Mouse (Mus musculus) ovary, postnatal 36 days (tissue): ENCODE measurements at regions not wholly inside any gene's neighbourhood (a gene's known extent, or its start where the extent isn't known, plus 50 kb on each side); places are given as distances from the start of the nearest gene placed in this dataset.

ENCODE experiments used
- DNase-seq: peaks from one replicate; pipeline ENCODE4 v3.0.0; 2022; ENCODE audit warnings: low spot score, mixed read lengths

- DNase-seq: no peak
Measured at GRCm38 (mm10) chr3:129038877-129039276, 160.8 kb upstream of the Pitx2 start.

- no peak for DNase-seq
Measured at GRCm38 (mm10) chr3:129044834-129045233, 154.8 kb upstream of the Pitx2 start.

GRCm38 (mm10) chr3:129049899-129050597 lies 149.6 kb upstream of the Pitx2 start:
- no peak for DNase-seq

- DNase-seq: peak; percentile 33
Measured at GRCm38 (mm10) chr3:129065457-129066364, 134.0 kb upstream of the Pitx2 start.

- DNase-seq: no peak
Measured at GRCm38 (mm10) chr3:129069676-129070075, 130.0 kb upstream of the Pitx2 start.

- DNase-seq: no peak
Measured at GRCm38 (mm10) chr3:129070521-129070933, 129.2 kb upstream of the Pitx2 start.

GRCm38 (mm10) chr3:129071002-129071401 lies 128.7 kb upstream of the Pitx2 start:
- DNase-seq: no peak

- no peak for DNase-seq
Measured at GRCm38 (mm10) chr3:129076396-129076795, 123.3 kb upstream of the Pitx2 start.

GRCm38 (mm10) chr3:129103786-129104440 lies 95.8 kb upstream of the Pitx2 start:
- no peak for DNase-seq

GRCm38 (mm10) chr3:129104811-129105210 lies 94.9 kb upstream of the Pitx2 start:
- DNase-seq: no peak

- DNase-seq: no peak
Measured at GRCm38 (mm10) chr3:129106174-129106573, 93.5 kb upstream of the Pitx2 start.

GRCm38 (mm10) chr3:129130521-129130920 lies 69.2 kb upstream of the Pitx2 start:
- DNase-seq: no peak

GRCm38 (mm10) chr3:129131140-129131539 lies 68.5 kb upstream of the Pitx2 start:
- no peak for DNase-seq

GRCm38 (mm10) chr3:129131877-129132433 lies 67.7 kb upstream of the Pitx2 start:
- no peak for DNase-seq
